Mouse (Mus musculus): ENCODE measurements at regions not wholly inside any gene's neighbourhood (a gene's known extent, or its start where the extent isn't known, plus 50 kb on each side); places are given as distances from the start of the nearest gene placed in this dataset.

DNA sequence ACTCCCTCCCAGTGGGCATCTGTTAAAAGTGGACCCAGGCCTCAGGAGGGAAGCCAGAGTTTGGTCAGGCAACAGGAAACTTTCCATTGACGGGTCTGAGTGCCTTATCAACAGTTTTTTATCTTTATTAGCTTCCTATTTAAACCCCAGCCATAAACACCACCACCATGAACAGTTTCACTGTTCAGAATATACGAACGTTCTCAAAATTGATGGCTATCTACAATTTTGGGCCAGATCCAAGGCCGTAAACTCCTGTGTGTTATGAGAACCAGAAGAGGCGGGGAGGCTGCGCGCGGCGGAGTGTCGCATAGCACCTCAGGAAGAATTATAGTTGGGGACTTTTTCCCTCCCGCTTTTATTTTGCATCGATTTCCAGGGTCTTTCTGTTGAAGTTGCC, 67.8 kb downstream of the Gm10320 start:
- TF ChIP-seq MYOG (IDR thresholded peaks at IDR 0.05; ENCODE audit: control insufficient read depth, extremely low read depth, insufficient read length) (no peak), USF1 (IDR thresholded peaks at IDR 0.05; ENCODE audit: low read depth) (no peak), FOSL1 (IDR thresholded peaks at IDR 0.05; ENCODE audit: insufficient read depth, low read length, poor library complexity, severe bottlenecking) (no peak), CEBPB (IDR thresholded peaks at IDR 0.05; ENCODE audit: low read depth) (no peak), CTCF (IDR thresholded peaks at IDR 0.05; ENCODE audit: control insufficient read depth, insufficient read depth, insufficient read length) (no peak), MAX (IDR thresholded peaks at IDR 0.05) (no peak)
- Histone ChIP-seq H3K27me3 (ENCODE audit: control insufficient read depth, insufficient read depth, insufficient read length) (peaks cover 7% of the 10 kb centered on the region), H3K36me3 (ENCODE audit: control insufficient read depth, insufficient read depth) (no peaks in the 10 kb centered on the region), H3ac (ENCODE audit: control insufficient read depth, insufficient read length, low read depth) (no peak overlapping the region), H3K79me2 (ENCODE audit: control insufficient read depth, insufficient read depth) (no peaks in the 10 kb centered on the region), H3K79me3 (ENCODE audit: low read depth) (no peaks in the 10 kb centered on the region), H3K4me3 (ENCODE audit: insufficient read depth, poor library complexity, severe bottlenecking) (no peak overlapping the region)

GRCm38 (mm10) chr13:98420419-98421043, 66.5 kb downstream of the Foxd1 start:
- H3K36me3 ChIP-seq (ENCODE audit: control insufficient read depth, insufficient read depth) = no peaks in the 10 kb centered on the region
- peaks cover 7% of the 10 kb centered on the region for H3K27me3 ChIP-seq (ENCODE audit: control insufficient read depth, insufficient read depth, insufficient read length)
- H3K4me3 ChIP-seq (ENCODE audit: insufficient read depth, poor library complexity, severe bottlenecking) = no peak overlapping the region
- H3K79me2 ChIP-seq (ENCODE audit: control insufficient read depth, insufficient read depth) = no peaks in the 10 kb centered on the region
- H3K79me3 ChIP-seq (ENCODE audit: low read depth) = no peaks in the 10 kb centered on the region
- H3ac ChIP-seq (ENCODE audit: control insufficient read depth, insufficient read length, low read depth) = no peak overlapping the region
- TF ChIP-seq USF1 (IDR thresholded peaks at IDR 0.05; ENCODE audit: low read depth) (no peak), MYOD1 (IDR thresholded peaks at IDR 0.05; ENCODE audit: control insufficient read depth, insufficient read length, low read depth) (no peak), FOSL1 (IDR thresholded peaks at IDR 0.05; ENCODE audit: insufficient read depth, low read length, poor library complexity, severe bottlenecking) (no peak), MYOG (IDR thresholded peaks at IDR 0.05; ENCODE audit: control insufficient read depth, extremely low read depth, insufficient read length) (no peak), MAX (IDR thresholded peaks at IDR 0.05) (no peak), CTCF (IDR thresholded peaks at IDR 0.05; ENCODE audit: control insufficient read depth, insufficient read depth, insufficient read length) (no peak), CEBPB (IDR thresholded peaks at IDR 0.05; ENCODE audit: low read depth) (no peak)

- H3K27me3 ChIP-seq (ENCODE audit: control insufficient read depth, insufficient read depth, insufficient read length) = peaks cover 7% of the 10 kb centered on the region
- H3ac ChIP-seq (ENCODE audit: control insufficient read depth, insufficient read length, low read depth) = no peak overlapping the region
Measured at GRCm38 (mm10) chr13:98417736-98418135, 63.7 kb downstream of the Foxd1 start.

DNA sequence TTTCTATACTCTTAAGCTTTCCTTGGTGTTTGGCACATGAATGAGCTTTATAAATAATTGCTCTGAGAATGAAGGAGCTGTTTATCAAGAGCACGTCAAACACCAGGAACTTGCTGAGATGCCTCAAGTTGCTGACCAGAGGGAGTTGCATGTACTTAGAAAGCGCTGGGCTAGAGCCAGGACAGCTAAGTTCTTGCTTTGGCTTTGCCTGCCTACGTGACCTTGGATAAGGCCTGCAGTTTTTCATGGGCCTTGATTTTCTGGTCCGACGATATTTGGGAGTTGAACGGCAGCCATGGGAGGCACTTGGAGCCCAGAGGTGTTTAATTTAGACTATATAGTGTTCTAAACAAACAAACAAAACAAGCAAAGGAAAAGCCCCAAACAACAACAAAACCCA, 62.4 kb downstream of the Foxd1 start:
- H3K79me2 ChIP-seq (ENCODE audit: control insufficient read depth, insufficient read depth) = no peaks in the 10 kb centered on the region
- H3K79me3 ChIP-seq (ENCODE audit: low read depth) = no peaks in the 10 kb centered on the region
- H3ac ChIP-seq (ENCODE audit: control insufficient read depth, insufficient read length, low read depth) = no peak overlapping the region
- TF ChIP-seq FOSL1 (IDR thresholded peaks at IDR 0.05; ENCODE audit: insufficient read depth, low read length, poor library complexity, severe bottlenecking) (no peak), MYOD1 (IDR thresholded peaks at IDR 0.05; ENCODE audit: control insufficient read depth, insufficient read length, low read depth) (no peak), CTCF (IDR thresholded peaks at IDR 0.05; ENCODE audit: control insufficient read depth, insufficient read depth, insufficient read length) (no peak), MYOG (IDR thresholded peaks at IDR 0.05; ENCODE audit: control insufficient read depth, extremely low read depth, insufficient read length) (no peak), USF1 (IDR thresholded peaks at IDR 0.05; ENCODE audit: low read depth) (no peak), CEBPB (IDR thresholded peaks at IDR 0.05; ENCODE audit: low read depth) (no peak), MAX (IDR thresholded peaks at IDR 0.05) (no peak)
- H3K4me3 ChIP-seq (ENCODE audit: insufficient read depth, poor library complexity, severe bottlenecking) = no peak overlapping the region
- H3K27me3 ChIP-seq (ENCODE audit: control insufficient read depth, insufficient read depth, insufficient read length) = peaks cover 8% of the 10 kb centered on the region
- no peaks in the 10 kb centered on the region for H3K36me3 ChIP-seq (ENCODE audit: control insufficient read depth, insufficient read depth)

More at GRCm38 (mm10) chr13:98417736-98418135, 63.7 kb downstream of the Foxd1 start:
- no peak for TF ChIP-seq MYOD1 (IDR thresholded peaks at IDR 0.05; ENCODE audit: control insufficient read depth, insufficient read length, low read depth)
- no peak for TF ChIP-seq FOSL1 (IDR thresholded peaks at IDR 0.05; ENCODE audit: insufficient read depth, low read length, poor library complexity, severe bottlenecking)
- no peak for TF ChIP-seq MYOG (IDR thresholded peaks at IDR 0.05; ENCODE audit: control insufficient read depth, extremely low read depth, insufficient read length)
- TF ChIP-seq USF1 (IDR thresholded peaks at IDR 0.05; ENCODE audit: low read depth) = no peak
- TF ChIP-seq MAX (IDR thresholded peaks at IDR 0.05) = no peak
- no peak for TF ChIP-seq CTCF (IDR thresholded peaks at IDR 0.05; ENCODE audit: control insufficient read depth, insufficient read depth, insufficient read length)
- TF ChIP-seq CEBPB (IDR thresholded peaks at IDR 0.05; ENCODE audit: low read depth) = no peak
- no peaks in the 10 kb centered on the region for H3K79me3 ChIP-seq (ENCODE audit: low read depth)
- no peak overlapping the region for H3K4me3 ChIP-seq (ENCODE audit: insufficient read depth, poor library complexity, severe bottlenecking)
- no peaks in the 10 kb centered on the region for H3K36me3 ChIP-seq (ENCODE audit: control insufficient read depth, insufficient read depth)
- no peaks in the 10 kb centered on the region for H3K79me2 ChIP-seq (ENCODE audit: control insufficient read depth, insufficient read depth)

GRCm38 (mm10) chr13:98414851-98415250, 60.8 kb downstream of the Foxd1 start:
- no peak for TF ChIP-seq MYOG (IDR thresholded peaks at IDR 0.05; ENCODE audit: control insufficient read depth, extremely low read depth, insufficient read length)
- no peak for TF ChIP-seq MAX (IDR thresholded peaks at IDR 0.05)
- TF ChIP-seq USF1 (IDR thresholded peaks at IDR 0.05; ENCODE audit: low read depth) = no peak
- TF ChIP-seq CEBPB (IDR thresholded peaks at IDR 0.05; ENCODE audit: low read depth) = no peak
- TF ChIP-seq CTCF (IDR thresholded peaks at IDR 0.05; ENCODE audit: control insufficient read depth, insufficient read depth, insufficient read length) = no peak
- no peak for TF ChIP-seq FOSL1 (IDR thresholded peaks at IDR 0.05; ENCODE audit: insufficient read depth, low read length, poor library complexity, severe bottlenecking)
- TF ChIP-seq MYOD1 (IDR thresholded peaks at IDR 0.05; ENCODE audit: control insufficient read depth, insufficient read length, low read depth) = no peak

More at GRCm38 (mm10) chr13:98414851-98415250, 60.8 kb downstream of the Foxd1 start:
- no peaks in the 10 kb centered on the region for H3K79me3 ChIP-seq (ENCODE audit: low read depth)
- no peak overlapping the region for H3K4me3 ChIP-seq (ENCODE audit: insufficient read depth, poor library complexity, severe bottlenecking)
- H3ac ChIP-seq (ENCODE audit: control insufficient read depth, insufficient read length, low read depth) = no peak overlapping the region
- peaks cover 5% of the 10 kb centered on the region for H3K27me3 ChIP-seq (ENCODE audit: control insufficient read depth, insufficient read depth, insufficient read length)
- no peaks in the 10 kb centered on the region for H3K36me3 ChIP-seq (ENCODE audit: control insufficient read depth, insufficient read depth)
- no peaks in the 10 kb centered on the region for H3K79me2 ChIP-seq (ENCODE audit: control insufficient read depth, insufficient read depth)

Measured in C2C12 (cell line).